Mouse (Mus musculus): ENCODE results near the gene Hrh2.

Hrh2 gene

GRCm38 (mm10) chr13:54192021-54192481 is at the start of gene Hrh2:
Gene Hrh2 (plus strand): TSS chr13:54192129.
- no peak for DNase-seq (ENCODE audit: low spot score in 2 of 2)

DNA sequence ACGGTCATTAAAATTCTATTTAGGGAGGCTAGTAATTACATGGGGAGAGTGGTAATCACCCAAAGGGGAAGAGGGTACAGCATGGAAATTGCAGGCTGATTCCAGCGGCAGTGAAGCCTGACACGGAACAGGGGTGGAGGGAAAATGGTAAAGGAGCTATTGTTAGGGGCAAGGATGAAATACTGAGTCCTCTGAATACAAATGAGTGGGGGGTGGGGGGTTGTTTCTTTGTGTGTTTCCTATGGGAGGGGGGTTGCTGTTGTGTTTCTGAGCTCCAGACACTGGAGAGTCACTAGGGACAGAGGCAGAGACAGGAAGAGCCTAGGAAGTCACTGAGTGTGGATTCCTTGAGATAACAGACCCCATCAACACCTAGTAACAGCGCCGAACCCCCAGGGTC is 48.1 kb upstream of the Hrh2 start:
- no peak for DNase-seq (ENCODE audit: low spot score in 2 of 2)

- DNase-seq (ENCODE audit: low spot score in 2 of 2) = no peak
These were observed 47.3 kb upstream of the Hrh2 start for GRCm38 (mm10) chr13:54144624-54145023.

DNA sequence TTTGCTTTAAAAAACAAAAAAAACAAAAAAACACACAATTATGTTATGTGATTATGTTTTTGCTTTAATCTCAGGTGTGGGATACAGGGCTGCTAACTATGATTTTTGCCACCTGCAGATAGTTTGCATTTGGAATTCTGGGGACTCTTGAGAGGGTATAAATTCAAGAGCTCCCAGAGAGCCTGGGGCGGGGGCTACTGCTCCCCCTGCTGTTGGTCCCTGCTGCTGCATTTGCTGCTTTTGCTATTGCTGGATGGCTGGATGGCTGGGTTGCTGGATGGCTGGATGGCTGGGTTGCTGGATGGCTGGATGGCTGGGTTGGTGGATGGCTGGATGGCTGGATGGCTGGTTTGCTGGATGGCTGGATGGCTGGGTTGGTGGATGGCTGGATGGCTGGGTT is 44.6 kb upstream of the Hrh2 start:
- DNase-seq (ENCODE audit: low spot score in 2 of 2) = no peak

DNA sequence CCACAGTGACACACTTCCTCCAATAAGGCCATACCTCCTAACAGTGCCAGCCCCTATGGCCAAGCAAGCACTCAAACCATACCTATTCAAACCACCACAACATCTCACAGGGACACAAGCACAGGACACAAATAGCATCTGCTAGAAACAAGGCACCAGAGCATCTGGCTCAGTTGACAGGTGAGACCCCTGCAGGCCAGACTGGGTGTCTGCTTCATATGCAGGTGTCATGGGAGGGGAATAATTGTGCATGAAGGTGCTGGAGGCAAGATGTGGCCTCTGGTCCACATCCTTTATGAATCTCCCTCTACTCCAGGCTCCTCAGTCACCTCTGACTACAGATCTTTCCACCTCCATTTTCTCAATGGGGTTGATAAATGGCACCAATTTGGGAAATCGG is 39.5 kb upstream of the Hrh2 start:
- no peak for DNase-seq (ENCODE audit: low spot score in 2 of 2)

GRCm38 (mm10) chr13:54152911-54153310 is 39.0 kb upstream of the Hrh2 start:
- DNase-seq (ENCODE audit: low spot score in 2 of 2) = no peak

GRCm38 (mm10) chr13:54153672-54154218 is 38.2 kb upstream of the Hrh2 start:
- no peak for DNase-seq (ENCODE audit: low spot score in 2 of 2)

GRCm38 (mm10) chr13:54155822-54156221 is 36.1 kb upstream of the Hrh2 start:
- no peak for DNase-seq (ENCODE audit: low spot score in 2 of 2)

GRCm38 (mm10) chr13:54159256-54159655 is 32.7 kb upstream of the Hrh2 start:
- no peak for DNase-seq (ENCODE audit: low spot score in 2 of 2)

- DNase-seq (ENCODE audit: low spot score in 2 of 2) = no peak
These were observed 32.2 kb upstream of the Hrh2 start for GRCm38 (mm10) chr13:54159756-54160155.

DNA sequence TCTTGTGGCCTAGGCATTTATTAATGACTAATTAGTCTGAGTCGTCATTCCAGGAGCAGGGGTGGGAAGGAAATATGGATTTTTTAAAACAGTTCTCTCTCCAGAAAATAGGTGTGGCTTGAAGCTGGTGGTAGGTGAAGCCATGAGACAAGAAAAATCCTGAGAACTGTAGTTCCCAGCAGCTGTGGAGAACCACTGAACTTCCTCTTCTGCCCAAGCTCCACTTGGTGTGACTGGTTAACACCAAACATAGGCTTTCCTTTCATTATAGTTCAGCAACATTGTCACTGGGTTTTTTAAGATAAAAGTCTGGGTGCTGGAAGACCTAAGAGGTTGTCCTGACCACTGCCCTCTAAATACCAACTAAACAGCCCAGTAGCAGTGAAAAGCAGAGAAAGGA is 31.4 kb upstream of the Hrh2 start:
- DNase-seq (ENCODE audit: low spot score in 2 of 2) = no peak

GRCm38 (mm10) chr13:54161514-54161913 is 30.4 kb upstream of the Hrh2 start:
- DNase-seq (ENCODE audit: low spot score in 2 of 2) = no peak

GRCm38 (mm10) chr13:54163363-54163762 is 28.6 kb upstream of the Hrh2 start:
- no peak for DNase-seq (ENCODE audit: low spot score in 2 of 2)

GRCm38 (mm10) chr13:54164462-54164861 is 27.5 kb upstream of the Hrh2 start:
- no peak for DNase-seq (ENCODE audit: low spot score in 2 of 2)

GRCm38 (mm10) chr13:54165066-54165465 is 26.9 kb upstream of the Hrh2 start:
- no peak for DNase-seq (ENCODE audit: low spot score in 2 of 2)

GRCm38 (mm10) chr13:54165765-54166164 is 26.2 kb upstream of the Hrh2 start:
- DNase-seq (ENCODE audit: low spot score in 2 of 2) = no peak

- no peak for DNase-seq (ENCODE audit: low spot score in 2 of 2)
These were observed 24.9 kb upstream of the Hrh2 start for GRCm38 (mm10) chr13:54167036-54167435.

- no peak for DNase-seq (ENCODE audit: low spot score in 2 of 2)
These were observed 23.3 kb upstream of the Hrh2 start for GRCm38 (mm10) chr13:54168675-54169074.

GRCm38 (mm10) chr13:54170288-54170687 is 21.6 kb upstream of the Hrh2 start:
- no peak for DNase-seq (ENCODE audit: low spot score in 2 of 2)

- no peak for DNase-seq (ENCODE audit: low spot score in 2 of 2)
These were observed 20.6 kb upstream of the Hrh2 start for GRCm38 (mm10) chr13:54171346-54171745.

DNA sequence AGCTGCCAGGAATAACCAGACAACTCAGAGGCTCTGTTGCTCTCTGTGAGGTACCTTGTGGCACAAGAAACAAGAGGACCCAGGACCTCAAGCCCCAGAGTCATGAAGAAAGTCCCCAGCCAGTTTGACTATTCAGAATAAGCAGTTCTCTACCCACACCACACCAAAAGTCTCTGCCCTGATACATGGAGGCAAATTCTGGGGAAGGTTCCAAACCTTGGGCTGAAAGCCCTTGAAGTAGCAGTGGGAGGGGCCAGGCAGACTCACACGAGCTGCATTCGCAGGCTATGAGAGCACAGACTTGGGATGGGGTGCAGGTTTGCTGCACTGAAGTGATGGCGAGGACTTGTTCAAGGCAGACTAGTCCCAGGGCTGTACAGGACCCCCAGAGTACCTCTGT is 20.2 kb upstream of the Hrh2 start:
- no peak for DNase-seq (ENCODE audit: low spot score in 2 of 2)

DNA sequence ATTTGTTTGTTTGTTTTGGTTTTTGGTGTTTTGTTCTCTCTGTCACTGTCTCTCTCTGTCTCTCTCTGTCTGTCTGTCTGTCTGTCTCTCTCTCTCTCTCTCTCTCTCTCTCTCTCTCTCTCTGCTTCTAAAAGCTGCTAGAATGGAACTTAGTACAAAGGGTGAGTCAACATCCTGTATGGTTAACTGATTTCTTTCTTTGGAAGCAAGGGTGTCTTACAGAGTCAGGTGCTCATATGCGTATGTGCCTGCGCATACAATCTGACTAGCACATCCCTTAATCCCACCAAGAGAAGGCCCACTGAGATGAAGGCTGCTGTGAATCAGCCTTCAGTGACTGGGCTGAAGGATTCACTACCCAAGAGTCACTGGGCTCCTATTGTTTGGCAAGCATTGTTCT is 18.0 kb upstream of the Hrh2 start:
- DNase-seq (ENCODE audit: low spot score in 2 of 2) = no peak

DNA sequence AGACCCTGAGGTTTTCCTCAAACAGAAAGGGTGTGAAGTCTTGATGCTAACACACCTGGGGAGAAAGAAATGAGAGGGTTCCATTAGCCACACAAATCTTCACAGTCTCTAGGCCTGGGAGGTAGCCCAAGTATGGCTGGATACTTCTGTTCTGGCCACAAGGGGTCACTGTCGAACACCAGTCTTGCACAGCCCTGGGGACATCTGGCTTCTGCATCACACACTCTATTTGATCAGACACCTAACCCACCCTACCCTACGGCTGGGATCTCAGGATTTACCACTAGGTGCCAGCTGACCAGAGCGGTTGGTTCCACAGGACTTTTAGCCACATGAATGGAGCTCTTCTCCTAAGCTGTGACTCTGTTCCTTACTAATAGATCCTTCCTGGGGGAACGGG is 17.2 kb upstream of the Hrh2 start:
- DNase-seq (ENCODE audit: low spot score in 2 of 2) = no peak

DNA sequence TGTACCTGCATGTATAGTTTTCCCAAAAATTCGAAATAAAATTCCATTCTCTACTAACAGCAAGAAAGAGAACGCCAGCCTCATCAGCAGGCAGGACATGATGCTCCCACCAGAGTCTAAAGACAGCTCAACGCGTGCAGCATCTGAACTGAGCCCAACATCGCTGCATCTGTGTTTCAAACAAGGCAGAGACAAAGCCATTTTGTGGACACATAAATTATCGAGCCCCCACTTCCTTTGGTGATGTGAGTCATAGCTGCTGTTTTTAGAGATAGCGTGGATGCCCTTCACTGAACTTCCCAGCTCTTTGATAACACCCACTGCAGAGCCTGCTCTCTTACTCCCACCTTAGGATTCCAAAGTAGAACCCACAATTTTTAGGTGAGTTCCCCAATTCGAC is 16.5 kb upstream of the Hrh2 start:
- no peak for DNase-seq (ENCODE audit: low spot score in 2 of 2)

All from frontal cortex, postnatal 14 days (tissue).